Mouse (Mus musculus): ENCODE results near the gene Ccdc34. TPM values are rescaled to one million over a fixed set of nuclear protein-coding genes. Genes with fewer than 3 reads are reported as not detected.

The Ccdc34 gene
- polyA plus RNA-seq (2014; fragmentation: Nextera tagmentation; extraction: Ambion mirVana): 27.3 and 29.9 TPM in 2 replicates

- peak; percentile 100 for ATAC-seq (ENCODE audit: low FRiP score)
- H3K27me3 ChIP-seq (ENCODE audit: control insufficient read depth, insufficient read depth, low read length): no peaks in the 10 kb centered on the region
- peak within 1 kb of the TSS; percentile 80 for H3K4me2 ChIP-seq (replicated peaks)
- peak within 1 kb of the TSS; percentile 86 for H3K9ac ChIP-seq
- peak; percentile 96 for DNase-seq (ENCODE audit: low spot score)
- no peaks in the 10 kb centered on the region for H3K9me3 ChIP-seq (ENCODE audit: control insufficient read depth, low read length)
- WGBS: under 1% methylated on average over 55 of the region's 55 CpGs
- peaks cover 25% of the 10 kb centered on the region for H3K4me1 ChIP-seq (replicated peaks; ENCODE audit: control insufficient read depth, insufficient read depth, low read length)
- peak within 1 kb of the TSS; percentile 88 for H3K27ac ChIP-seq
- peak within 1 kb of the TSS; percentile 73 for H3K4me3 ChIP-seq (replicated peaks; ENCODE audit: low read length)
- H3K36me3 ChIP-seq (replicated peaks; ENCODE audit: control insufficient read depth, insufficient read depth): peaks cover 9% of the 10 kb centered on the region; the same call in 1 of the 2 replicates
Observed at GRCm38 (mm10) chr2:110017616-110018505, at the start of gene Ccdc34. TSS of gene Ccdc34 (plus strand) at chr2:110017817.

- ATAC-seq (ENCODE audit: low FRiP score) (no peak), DNase-seq (ENCODE audit: low spot score) (no peak)
- no peak overlapping the region for H3K4me3 ChIP-seq (replicated peaks; ENCODE audit: low read length)
- H3K9ac ChIP-seq: no peak overlapping the region
- no peak overlapping the region for H3K27ac ChIP-seq
- no peaks in the 10 kb centered on the region for H3K27me3 ChIP-seq (ENCODE audit: control insufficient read depth, insufficient read depth, low read length)
- H3K9me3 ChIP-seq (ENCODE audit: control insufficient read depth, low read length): no peaks in the 10 kb centered on the region
- no peaks in the 10 kb centered on the region for H3K4me1 ChIP-seq (replicated peaks; ENCODE audit: control insufficient read depth, insufficient read depth, low read length)
- WGBS: 87% methylated on average over 3 of the region's 3 CpGs
- no peaks in the 10 kb centered on the region for H3K36me3 ChIP-seq (replicated peaks; ENCODE audit: control insufficient read depth, insufficient read depth)
- no peak overlapping the region for H3K4me2 ChIP-seq (replicated peaks)
Observed at GRCm38 (mm10) chr2:109969381-109969780, 48.2 kb upstream of the Ccdc34 start.

- H3K4me3 ChIP-seq (replicated peaks; ENCODE audit: low read length): no peak overlapping the region
- no peak for DNase-seq (ENCODE audit: low spot score)
- WGBS: 62% methylated on average over 10 of the region's 10 CpGs
Observed at GRCm38 (mm10) chr2:109969926-109970532, 47.6 kb upstream of the Ccdc34 start.

GRCm38 (mm10) chr2:109970744-109971410 is 46.7 kb upstream of the Ccdc34 start:
- H3K27me3 ChIP-seq (ENCODE audit: control insufficient read depth, insufficient read depth, low read length): no peaks in the 10 kb centered on the region
- no peak for ATAC-seq (ENCODE audit: low FRiP score)
- H3K36me3 ChIP-seq (replicated peaks; ENCODE audit: control insufficient read depth, insufficient read depth): no peaks in the 10 kb centered on the region
- H3K9me3 ChIP-seq (ENCODE audit: control insufficient read depth, low read length): no peaks in the 10 kb centered on the region
- H3K4me1 ChIP-seq (replicated peaks; ENCODE audit: control insufficient read depth, insufficient read depth, low read length): no peaks in the 10 kb centered on the region
- H3K4me2 ChIP-seq (replicated peaks): no peak overlapping the region
- H3K9ac ChIP-seq: no peak overlapping the region
- no peak overlapping the region for H3K27ac ChIP-seq
- no peak for DNase-seq (ENCODE audit: low spot score)
- H3K4me3 ChIP-seq (replicated peaks; ENCODE audit: low read length): no peak overlapping the region
- 58% methylated on average over 8 of the region's 8 CpGs for whole genome bisulfite sequencing

More at GRCm38 (mm10) chr2:109969926-109970532, 47.6 kb upstream of the Ccdc34 start:
- no peaks in the 10 kb centered on the region for H3K36me3 ChIP-seq (replicated peaks; ENCODE audit: control insufficient read depth, insufficient read depth)
- H3K4me1 ChIP-seq (replicated peaks; ENCODE audit: control insufficient read depth, insufficient read depth, low read length): no peaks in the 10 kb centered on the region
- no peak for ATAC-seq (ENCODE audit: low FRiP score)
- H3K27me3 ChIP-seq (ENCODE audit: control insufficient read depth, insufficient read depth, low read length): no peaks in the 10 kb centered on the region
- no peaks in the 10 kb centered on the region for H3K9me3 ChIP-seq (ENCODE audit: control insufficient read depth, low read length)
- no peak overlapping the region for H3K4me2 ChIP-seq (replicated peaks)
- no peak overlapping the region for H3K27ac ChIP-seq
- H3K9ac ChIP-seq: no peak overlapping the region

- DNase-seq (ENCODE audit: low spot score): no peak
Observed at GRCm38 (mm10) chr2:109972310-109972709, 45.3 kb upstream of the Ccdc34 start.

GRCm38 (mm10) chr2:109972922-109973321 is 44.7 kb upstream of the Ccdc34 start:
- WGBS: 86% methylated on average over 7 of the region's 7 CpGs
- Histone ChIP-seq H3K4me1 (replicated peaks; ENCODE audit: control insufficient read depth, insufficient read depth, low read length) (no peaks in the 10 kb centered on the region), H3K36me3 (replicated peaks; ENCODE audit: control insufficient read depth, insufficient read depth) (no peaks in the 10 kb centered on the region), H3K9me3 (ENCODE audit: control insufficient read depth, low read length) (no peaks in the 10 kb centered on the region), H3K4me2 (replicated peaks) (no peak overlapping the region), H3K9ac (no peak overlapping the region), H3K27ac (no peak overlapping the region), H3K27me3 (ENCODE audit: control insufficient read depth, insufficient read depth, low read length) (no peaks in the 10 kb centered on the region), H3K4me3 (replicated peaks; ENCODE audit: low read length) (no peak overlapping the region)
- DNase-seq (ENCODE audit: low spot score) (no peak), ATAC-seq (ENCODE audit: low FRiP score) (no peak)

More at GRCm38 (mm10) chr2:109972310-109972709, 45.3 kb upstream of the Ccdc34 start:
- Histone ChIP-seq H3K9me3 (ENCODE audit: control insufficient read depth, low read length) (no peaks in the 10 kb centered on the region), H3K36me3 (replicated peaks; ENCODE audit: control insufficient read depth, insufficient read depth) (no peaks in the 10 kb centered on the region), H3K4me3 (replicated peaks; ENCODE audit: low read length) (no peak overlapping the region), H3K27ac (no peak overlapping the region), H3K9ac (no peak overlapping the region), H3K4me2 (replicated peaks) (no peak overlapping the region), H3K4me1 (replicated peaks; ENCODE audit: control insufficient read depth, insufficient read depth, low read length) (no peaks in the 10 kb centered on the region), H3K27me3 (ENCODE audit: control insufficient read depth, insufficient read depth, low read length) (no peaks in the 10 kb centered on the region)
- no peak for ATAC-seq (ENCODE audit: low FRiP score)
- WGBS: 91% methylated on average over 2 of the region's 2 CpGs

- Histone ChIP-seq H3K4me3 (replicated peaks; ENCODE audit: low read length) (no peak overlapping the region), H3K4me2 (replicated peaks) (no peak overlapping the region), H3K4me1 (replicated peaks; ENCODE audit: control insufficient read depth, insufficient read depth, low read length) (peaks cover 7% of the 10 kb centered on the region; the same call in 1 of the 2 replicates), H3K36me3 (replicated peaks; ENCODE audit: control insufficient read depth, insufficient read depth) (no peaks in the 10 kb centered on the region), H3K27me3 (ENCODE audit: control insufficient read depth, insufficient read depth, low read length) (no peaks in the 10 kb centered on the region), H3K9me3 (ENCODE audit: control insufficient read depth, low read length) (no peaks in the 10 kb centered on the region), H3K9ac (no peak overlapping the region), H3K27ac (no peak overlapping the region)
- ATAC-seq (ENCODE audit: low FRiP score) (no peak), DNase-seq (ENCODE audit: low spot score) (no peak)
- 97% methylated on average over 7 of the region's 7 CpGs for WGBS
Observed at GRCm38 (mm10) chr2:109974807-109975206, 42.8 kb upstream of the Ccdc34 start.

GRCm38 (mm10) chr2:109976181-109976580 is 41.4 kb upstream of the Ccdc34 start:
- H3K9ac ChIP-seq: no peak overlapping the region
- no peak overlapping the region for H3K4me2 ChIP-seq (replicated peaks)
- DNase-seq (ENCODE audit: low spot score): no peak
- H3K4me1 ChIP-seq (replicated peaks; ENCODE audit: control insufficient read depth, insufficient read depth, low read length): peaks cover 12% of the 10 kb centered on the region; the same call in 1 of the 2 replicates
- WGBS: 98% methylated on average over 2 of the region's 2 CpGs
- no peak overlapping the region for H3K4me3 ChIP-seq (replicated peaks; ENCODE audit: low read length)
- H3K9me3 ChIP-seq (ENCODE audit: control insufficient read depth, low read length): no peaks in the 10 kb centered on the region
- no peak overlapping the region for H3K27ac ChIP-seq
- no peaks in the 10 kb centered on the region for H3K36me3 ChIP-seq (replicated peaks; ENCODE audit: control insufficient read depth, insufficient read depth)
- H3K27me3 ChIP-seq (ENCODE audit: control insufficient read depth, insufficient read depth, low read length): no peaks in the 10 kb centered on the region
- ATAC-seq (ENCODE audit: low FRiP score): no peak

- Histone ChIP-seq H3K4me1 (replicated peaks; ENCODE audit: control insufficient read depth, insufficient read depth, low read length) (peaks cover 12% of the 10 kb centered on the region; the same call in 1 of the 2 replicates), H3K9ac (no peak overlapping the region), H3K9me3 (ENCODE audit: control insufficient read depth, low read length) (no peaks in the 10 kb centered on the region), H3K4me3 (replicated peaks; ENCODE audit: low read length) (no peak overlapping the region), H3K36me3 (replicated peaks; ENCODE audit: control insufficient read depth, insufficient read depth) (no peaks in the 10 kb centered on the region), H3K27ac (no peak overlapping the region), H3K27me3 (ENCODE audit: control insufficient read depth, insufficient read depth, low read length) (no peaks in the 10 kb centered on the region), H3K4me2 (replicated peaks) (no peak overlapping the region)
- WGBS: 91% methylated on average over 6 of the region's 6 CpGs
- DNase-seq (ENCODE audit: low spot score) (no peak), ATAC-seq (ENCODE audit: low FRiP score) (no peak)
Observed at GRCm38 (mm10) chr2:109977322-109977721, 40.3 kb upstream of the Ccdc34 start.

Data from hindbrain, embryonic 14.5 days (tissue).